Mouse (Mus musculus) neural tube, embryonic 15.5 days (tissue): ENCODE data around the gene C1qc. TPM values are rescaled to one million over a fixed set of nuclear protein-coding genes. Genes with fewer than 3 reads are reported as not detected.

ENCODE experiments used
- ATAC-seq: fragments of 200-750 bp; cut with Nextera tagmentation; 2 replicates; pipeline ENCODE4 v1.8.0; 2017; ENCODE audit warnings: mild to moderate bottlenecking, moderate TSS enrichment, moderate library complexity; ENCODE audit not compliant: low FRiP score
- H3K27ac ChIP-seq: fragments of 300-500 bp; sonication (generic); replicated peaks from 2 replicates; pipeline ENCODE4 v1.5.1; 2015; ENCODE audit warnings: mild to moderate bottlenecking, inconsistent platforms
- H3K27me3 ChIP-seq: fragments of 300-500 bp; sonication (generic); replicated peaks from 2 replicates; pipeline ENCODE4 v1.6.1; 2015; ENCODE audit warnings: inconsistent platforms
- H3K36me3 ChIP-seq: fragments of 300-500 bp; sonication (generic); 2 replicates; pipeline ENCODE4 v1.6.1; 2015; ENCODE audit warnings: inconsistent platforms
- H3K4me1 ChIP-seq: fragments of 300-500 bp; sonication (generic); 2 replicates; pipeline ENCODE4 v1.6.1; 2015; ENCODE audit warnings: inconsistent platforms
- H3K4me2 ChIP-seq: fragments of 300-500 bp; sonication (generic); 2 replicates; pipeline ENCODE4 v1.6.1; 2015; ENCODE audit warnings: inconsistent platforms, mild to moderate bottlenecking, moderate library complexity
- H3K4me3 ChIP-seq: fragments of 300-500 bp; sonication (generic); replicated peaks from 2 replicates; pipeline ENCODE4 v1.5.1; 2015; ENCODE audit warnings: mild to moderate bottlenecking, inconsistent platforms
- H3K9ac ChIP-seq: fragments of 300-500 bp; sonication (generic); replicated peaks from 2 replicates; pipeline ENCODE4 v1.6.1; 2015; ENCODE audit warnings: mild to moderate bottlenecking, inconsistent platforms
- H3K9me3 ChIP-seq: fragments of 300-500 bp; sonication (generic); replicated peaks from 2 replicates; pipeline ENCODE4 v1.6.1; 2016; ENCODE audit warnings: inconsistent platforms
- WGBS: fragments of 180-500 bp; shearing (Covaris S2); methylation state at CpG from one replicate; pipeline ENCODE4 v1.1.7; 2015; ENCODE audit warnings: mixed read lengths; 5-methylcytosine and 5-hydroxymethylcytosine counted together
- polyA plus RNA-seq: library from polyadenylated mRNA; unstranded; fragments of >200 nt; fragmentation: Nextera tagmentation; extraction: Ambion mirVana; gene quantifications from 2 replicates; pipeline ENCODE4 v1.2.1, GENCODE M21; 2015

C1qc gene
- polyA plus RNA-seq, 1 experiment from 2014 or later: 28.4 TPM

- Histone ChIP-seq H3K9ac (no peak overlapping the region), H3K4me2 (0 out of 2 replicates have a peak overlapping the region, but pooled peaks have one; percentile 6), H3K4me3 (no peak overlapping the region), H3K27me3 (peaks cover 9% of the 10 kb centered on the region), H3K9me3 (no peaks in the 10 kb centered on the region), H3K27ac (peak overlapping the region; percentile 56; the same call in 1 of the 2 replicates), H3K4me1 (peaks cover 27% of the 10 kb centered on the region), H3K36me3 (no peaks in the 10 kb centered on the region)
- WGBS: 33% methylated on average over 20 of the region's 20 CpGs
- peak; percentile 30; the same call in 1 of the 2 replicates for ATAC-seq
Measured at GRCm38 (mm10) chr4:136916359-136917164, 23.7 kb upstream of the C1qc start.

GRCm38 (mm10) chr4:136912841-136913240, 20.0 kb upstream of the C1qc start:
- 13% methylated on average over 9 of the region's 9 CpGs for WGBS
- no peaks in the 10 kb centered on the region for H3K9me3 ChIP-seq
- no peak overlapping the region for H3K4me2 ChIP-seq
- H3K27ac ChIP-seq: no peak overlapping the region
- H3K4me1 ChIP-seq: peaks cover 35% of the 10 kb centered on the region
- no peak overlapping the region for H3K9ac ChIP-seq
- ATAC-seq: no peak
- H3K27me3 ChIP-seq: peaks cover 26% of the 10 kb centered on the region
- H3K36me3 ChIP-seq: no peaks in the 10 kb centered on the region
- no peak overlapping the region for H3K4me3 ChIP-seq

GRCm38 (mm10) chr4:136911804-136912203, 18.9 kb upstream of the C1qc start:
- ATAC-seq: no peak
- H3K4me1 ChIP-seq: peaks cover 29% of the 10 kb centered on the region
- no peaks in the 10 kb centered on the region for H3K9me3 ChIP-seq
- H3K27ac ChIP-seq: no peak overlapping the region
- no peak overlapping the region for H3K9ac ChIP-seq
- no peak overlapping the region for H3K4me3 ChIP-seq
- H3K27me3 ChIP-seq: peaks cover 30% of the 10 kb centered on the region
- 44% methylated on average over 9 of the region's 9 CpGs for WGBS
- peak overlapping the region; percentile 40 for H3K4me2 ChIP-seq
- H3K36me3 ChIP-seq: no peaks in the 10 kb centered on the region

- Histone ChIP-seq H3K4me3 (no peak overlapping the region), H3K9ac (0 out of 2 replicates have a peak overlapping the region, but pooled peaks have one; percentile 5)
Measured at GRCm38 (mm10) chr4:136911211-136911646, 18.4 kb upstream of the C1qc start.

GRCm38 (mm10) chr4:136907809-136908208, 14.9 kb upstream of the C1qc start:
- Histone ChIP-seq H3K27ac (no peak overlapping the region), H3K4me2 (no peak overlapping the region), H3K9me3 (no peaks in the 10 kb centered on the region), H3K36me3 (no peaks in the 10 kb centered on the region), H3K9ac (no peak overlapping the region), H3K4me1 (peaks cover 30% of the 10 kb centered on the region), H3K27me3 (peaks cover 54% of the 10 kb centered on the region), H3K4me3 (no peak overlapping the region)
- ATAC-seq: no peak

More at GRCm38 (mm10) chr4:136911211-136911646, 18.4 kb upstream of the C1qc start:
- H3K27ac ChIP-seq: no peak overlapping the region
- peak overlapping the region; percentile 40 for H3K4me2 ChIP-seq
- H3K36me3 ChIP-seq: no peaks in the 10 kb centered on the region
- H3K27me3 ChIP-seq: peaks cover 36% of the 10 kb centered on the region
- ATAC-seq: no peak
- peaks cover 23% of the 10 kb centered on the region for H3K4me1 ChIP-seq
- 3% methylated on average over 17 of the region's 17 CpGs for WGBS
- H3K9me3 ChIP-seq: no peaks in the 10 kb centered on the region

- Histone ChIP-seq H3K4me2 (no peak overlapping the region), H3K9me3 (no peaks in the 10 kb centered on the region), H3K9ac (no peak overlapping the region), H3K27me3 (peaks cover 48% of the 10 kb centered on the region), H3K4me1 (peaks cover 25% of the 10 kb centered on the region), H3K4me3 (no peak overlapping the region), H3K27ac (no peak overlapping the region), H3K36me3 (no peaks in the 10 kb centered on the region)
- no peak for ATAC-seq
- WGBS: 12% methylated on average over 7 of the region's 7 CpGs
Measured at GRCm38 (mm10) chr4:136907033-136907432, 14.2 kb upstream of the C1qc start.

- no peaks in the 10 kb centered on the region for H3K9me3 ChIP-seq
- peaks cover 13% of the 10 kb centered on the region for H3K4me1 ChIP-seq
- ATAC-seq: peak; percentile 69; the same call in 1 of the 2 replicates
- H3K36me3 ChIP-seq: no peaks in the 10 kb centered on the region
- H3K4me3 ChIP-seq: peak overlapping the region; percentile 3; the same call in 1 of the 2 replicates
- H3K27ac ChIP-seq: no peak overlapping the region
- no peak overlapping the region for H3K9ac ChIP-seq
- H3K27me3 ChIP-seq: peaks cover 39% of the 10 kb centered on the region
- WGBS: 2% methylated on average over 23 of the region's 23 CpGs
- H3K4me2 ChIP-seq: peak overlapping the region; percentile 43
Measured at GRCm38 (mm10) chr4:136904767-136905539, 12.1 kb upstream of the C1qc start.

- Histone ChIP-seq H3K4me1 (peaks cover 12% of the 10 kb centered on the region), H3K4me3 (no peak overlapping the region), H3K9ac (no peak overlapping the region), H3K9me3 (no peaks in the 10 kb centered on the region), H3K4me2 (no peak overlapping the region), H3K27me3 (peaks cover 35% of the 10 kb centered on the region), H3K36me3 (no peaks in the 10 kb centered on the region), H3K27ac (no peak overlapping the region)
- ATAC-seq: no peak
- WGBS: 73% methylated on average over 7 of the region's 7 CpGs
Measured at GRCm38 (mm10) chr4:136899154-136899553, 6.3 kb upstream of the C1qc start.

GRCm38 (mm10) chr4:136898637-136899036, 5.8 kb upstream of the C1qc start, which contains the start of gene C1qa:
TSS of gene C1qa (minus strand) at chr4:136898803.
- no peak within 1 kb of the TSS for H3K4me3 ChIP-seq
- H3K9me3 ChIP-seq: no peaks in the 10 kb centered on the region
- no peak for ATAC-seq
- no peak within 1 kb of the TSS; the same call in 1 of the 2 replicates for H3K27ac ChIP-seq
- no peak within 1 kb of the TSS for H3K9ac ChIP-seq
- WGBS: 83% methylated on average over 9 of the region's 9 CpGs
- H3K36me3 ChIP-seq: no peaks in the 10 kb centered on the region
- peaks cover 30% of the 10 kb centered on the region for H3K27me3 ChIP-seq
- H3K4me2 ChIP-seq: no peak within 1 kb of the TSS
- peaks cover 14% of the 10 kb centered on the region for H3K4me1 ChIP-seq

GRCm38 (mm10) chr4:136898084-136898598, 5.3 kb upstream of the C1qc start:
- no peaks in the 10 kb centered on the region for H3K9me3 ChIP-seq
- peaks cover 30% of the 10 kb centered on the region for H3K27me3 ChIP-seq
- no peak overlapping the region for H3K4me3 ChIP-seq
- WGBS: 66% methylated on average over 9 of the region's 9 CpGs
- H3K36me3 ChIP-seq: no peaks in the 10 kb centered on the region
- no peak overlapping the region for H3K9ac ChIP-seq
- peaks cover 14% of the 10 kb centered on the region for H3K4me1 ChIP-seq
- ATAC-seq: no peak
- no peak overlapping the region for H3K4me2 ChIP-seq
- no peak overlapping the region; the same call in 1 of the 2 replicates for H3K27ac ChIP-seq

GRCm38 (mm10) chr4:136896461-136896860, 3.6 kb upstream of the C1qc start:
- Histone ChIP-seq H3K4me2 (peak overlapping the region; percentile 48), H3K9ac (no peak overlapping the region), H3K9me3 (no peaks in the 10 kb centered on the region), H3K27ac (no peak overlapping the region), H3K4me3 (no peak overlapping the region), H3K4me1 (peaks cover 14% of the 10 kb centered on the region), H3K36me3 (no peaks in the 10 kb centered on the region), H3K27me3 (peaks cover 40% of the 10 kb centered on the region)
- no peak for ATAC-seq
- WGBS: 32% methylated on average over 10 of the region's 10 CpGs
